Comparison of ENCODE assay signal across 28 mouse cellular contexts in the genomic region with DNA sequence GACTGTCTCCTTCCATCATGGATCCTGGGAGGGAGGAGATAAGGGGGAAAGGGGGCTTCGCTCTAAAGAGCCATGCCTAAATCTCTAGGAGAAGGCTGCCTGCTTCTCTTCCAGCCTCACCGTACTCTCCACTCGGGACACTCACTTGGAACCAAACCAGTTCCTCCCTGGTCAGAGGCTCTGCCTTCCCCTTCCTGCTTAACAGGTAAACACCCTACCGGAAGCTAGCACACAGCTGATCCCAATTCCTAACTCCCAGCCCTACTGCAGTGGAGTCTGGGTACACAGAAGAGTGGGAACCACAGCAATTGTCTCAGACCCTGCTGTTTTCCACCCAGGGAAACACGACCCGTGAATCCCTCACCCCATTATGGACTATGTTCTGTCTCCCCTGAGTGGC. TPM values are rescaled to one million over a fixed set of nuclear protein-coding genes. Genes with fewer than 3 reads are reported as not detected.
DNase-seq lines count a peak whose midpoint lies in the region; ATAC-seq lines count a peak whose summit lies in the region.
"Had no signal": no experiment of that assay in that cellular context is flagged by ENCODE, and none has a peak within 500 bp of the region (broad histone marks: within the 10 kb centered on the region; RNA-seq: fewer than 3 reads in every experiment).

No protein-coding gene starts in this region.

- WGBS in embryonic facial prominence, embryonic 12.5 days, result 52% methylated on average over 6 of the region's 6 CpGs

- no peak overlapping the region for H3K27ac ChIP-seq in embryonic facial prominence, embryonic 12.5 days
- H3K27ac ChIP-seq: forebrain, embryonic 12.5 days; midbrain, embryonic 13.5 days had no signal

- no peaks in the 10 kb centered on the region for H3K9me3 ChIP-seq in embryonic facial prominence, embryonic 12.5 days
- H3K9me3 ChIP-seq: forebrain, embryonic 12.5 days; midbrain, embryonic 13.5 days had no signal

- intact Hi-C loops in heart, postnatal 14 days (cut with DNase I), result no loop called here

- ATAC-seq in cerebellum, adult (ENCODE audit: insufficient number of reproducible peaks, low FRiP score, low TSS enrichment), result 0 out of 2 replicates have a peak, but pooled peaks have one; percentile 45
- ATAC-seq in embryonic facial prominence, embryonic 12.5 days (ENCODE audit: insufficient number of reproducible peaks, insufficient read depth, low FRiP score, low TSS enrichment), result no peak
- ATAC-seq: activated CD4-positive, CD25-positive, alpha-beta regulatory T cell, adult 4 months; Patski had no signal

- peaks cover 12% of the 10 kb centered on the region for H3K4me1 ChIP-seq in embryonic facial prominence, embryonic 12.5 days

- H3K36me3 ChIP-seq in embryonic facial prominence, embryonic 12.5 days, result no peaks in the 10 kb centered on the region
- H3K36me3 ChIP-seq: forebrain, embryonic 12.5 days; midbrain, embryonic 13.5 days had no signal

- H3K4me2 ChIP-seq in embryonic facial prominence, embryonic 12.5 days (replicated peaks), result 0 out of 2 replicates have a peak overlapping the region, but pooled peaks have one; percentile 7
- H3K4me2 ChIP-seq: forebrain, embryonic 12.5 days; liver, embryonic 11.5 days; midbrain, embryonic 13.5 days had no signal

- DNase-seq in cerebellum, adult 9-11 months, result no peak
- peak; percentile 55 for DNase-seq in heart, adult 8-10 months (ENCODE audit: low spot score)
- DNase-seq in heart, postnatal 14 days, result no peak
- DNase-seq in kidney, postnatal 25 days, result peak; percentile 15 to 49
- no peak for DNase-seq in kidney, postnatal 14 days
- no peak for DNase-seq in T-cell, adult 2 months (ENCODE audit: low spot score)
- DNase-seq: adrenal gland, postnatal 10 days; cerebellum, adult 11 months; heart, postnatal 10 days; right cerebral cortex, postnatal 4 days had no signal

- no peak overlapping the region for H3K9ac ChIP-seq in embryonic facial prominence, embryonic 12.5 days
- H3K9ac ChIP-seq: forebrain, embryonic 12.5 days; midbrain, embryonic 13.5 days had no signal

- no peak overlapping the region for H3K4me3 ChIP-seq in embryonic facial prominence, embryonic 12.5 days
- H3K4me3 ChIP-seq: forebrain, embryonic 12.5 days; midbrain, embryonic 13.5 days; myocyte had no signal

- H3K27me3 ChIP-seq in embryonic facial prominence, embryonic 12.5 days, result no peaks in the 10 kb centered on the region
- H3K27me3 ChIP-seq: forebrain, embryonic 12.5 days; midbrain, embryonic 13.5 days had no signal

RNA-seq across cellular contexts. Expression of a gene that starts 22.1 kb away (rescaled TPM):
- total RNA-seq in heart, adult 8-10 months (2022), result not detected
- total RNA-seq in heart, postnatal 14 days (2021), result not detected
- polyA plus RNA-seq in embryonic facial prominence, embryonic 12.5 days (2016; fragmentation: Nextera tagmentation; extraction: Ambion mirVana), result not detected in 2 replicates
- total RNA-seq: adrenal gland, postnatal 10 days; heart, postnatal 10 days; layer of hippocampus, postnatal 10 days; megakaryocyte, adult 5-6 weeks had no signal
- polyA plus RNA-seq: activated CD4-positive, CD25-positive, alpha-beta regulatory T cell, adult 4 months; forebrain, embryonic 12.5 days; frontal cortex, adult 2 months; gonadal fat pad, adult 2 months; intestine, embryonic 14.5 days; kidney, embryonic 14.5 days; large intestine, adult 2 months; limb, embryonic 11.5 days; liver, embryonic 11.5 days; midbrain, embryonic 13.5 days; myocyte; Patski; stomach, embryonic 16.5 days; thymus, postnatal 0 days had no signal

RNA-seq across cellular contexts. Expression of a gene that starts 46.2 kb away (rescaled TPM):
- 10 to 100 TPM; 23.3 to 28.6 (median 26.7) TPM for total RNA-seq in heart, adult 8-10 months (2022)
- 10 to 100 TPM; 22.5 to 22.7 TPM for total RNA-seq in heart, postnatal 14 days (2021)
- polyA plus RNA-seq in embryonic facial prominence, embryonic 12.5 days (2016; fragmentation: Nextera tagmentation; extraction: Ambion mirVana), result 19.3 and 21.4 TPM in 2 replicates

Comparison
In these comparisons a context has a peak if more than half of its experiments do, and no peak if none do; other contexts are left out.
1. DNase-seq: peak in heart, adult 8-10 months (single experiment) and kidney, postnatal 25 days (2 of 2); none in cerebellum, adult 9-11 months (single experiment), heart, postnatal 14 days (0 of 2), kidney, postnatal 14 days (single experiment) and T-cell, adult 2 months (single experiment).